Mouse (Mus musculus) hindbrain, embryonic 10.5 days (tissue): ENCODE results near the gene 1520401A03Rik. TPM values are rescaled to one million over a fixed set of nuclear protein-coding genes. Genes with fewer than 3 reads are reported as not detected.
"Not testable (repeated sequence)": the region's sequence is repeated elsewhere in the genome, so short reads cannot be mapped to it uniquely, and the experiment has no call there.

ENCODE experiments used
- DNase-seq: peaks from one replicate; pipeline ENCODE4 v3.0.0-alpha.2; 2017; ENCODE audit warnings: low spot score
- H3K27ac ChIP-seq: fragments of 300-500 bp; sonication (generic); 2 replicates; pipeline ENCODE4 v1.5.1; 2016; ENCODE audit warnings: mild to moderate bottlenecking, moderate library complexity
- H3K27me3 ChIP-seq: fragments of 300-500 bp; sonication (generic); 2 replicates; pipeline ENCODE4 v1.6.1; 2016; ENCODE audit warnings: mild to moderate bottlenecking; ENCODE audit not compliant: poor library complexity, insufficient read depth, severe bottlenecking
- H3K36me3 ChIP-seq: fragments of 300-500 bp; sonication (generic); 2 replicates; pipeline ENCODE4 v1.6.1; 2016; ENCODE audit warnings: mild to moderate bottlenecking, moderate library complexity
- H3K4me1 ChIP-seq: fragments of 300-500 bp; sonication (generic); replicated peaks from 2 replicates; pipeline ENCODE4 v1.6.1; 2016; ENCODE audit warnings: mild to moderate bottlenecking
- H3K4me3 ChIP-seq: fragments of 300-500 bp; sonication (generic); 2 replicates; pipeline ENCODE4 v1.5.1; 2016; ENCODE audit warnings: mild to moderate bottlenecking, moderate library complexity
- H3K9me3 ChIP-seq: fragments of 300-500 bp; sonication (generic); 2 replicates; pipeline ENCODE4 v1.6.1; 2016; ENCODE audit warnings: mild to moderate bottlenecking, moderate library complexity
- WGBS: fragments of 180-500 bp; shearing (Covaris S2); methylation state at CpG from one replicate; pipeline ENCODE4 v1.1.7; 2016; 5-methylcytosine and 5-hydroxymethylcytosine counted together
- polyA plus RNA-seq: library from polyadenylated mRNA; unstranded; fragments of >200 nt; fragmentation: Nextera tagmentation; extraction: Ambion mirVana; gene quantifications from 2 replicates; pipeline ENCODE4 v1.2.1, GENCODE M21; 2016

1520401A03Rik gene
- not detected in 2 replicates for polyA plus RNA-seq

GRCm38 (mm10) chr17:23722376-23723125 is at the start of gene 1520401A03Rik:
1520401A03Rik (minus strand) TSS chr17:23722783.
- no peak within 1 kb of the TSS for H3K27ac ChIP-seq
- H3K36me3 ChIP-seq, result no peaks in the 10 kb centered on the region
- H3K4me3 ChIP-seq, result no peak within 1 kb of the TSS
- H3K9me3 ChIP-seq, result no peaks in the 10 kb centered on the region
- WGBS, result 79% methylated on average over 7 of the region's 7 CpGs
- DNase-seq, result no peak
- peaks cover 11% of the 10 kb centered on the region; the same call in 1 of the 2 replicates for H3K27me3 ChIP-seq
- peaks cover 22% of the 10 kb centered on the region for H3K4me1 ChIP-seq

GRCm38 (mm10) chr17:23772219-23772556 is 49.6 kb upstream of the 1520401A03Rik start:
- H3K4me1 ChIP-seq, result peaks cover 22% of the 10 kb centered on the region
- not testable (repeated sequence) for H3K27ac ChIP-seq, H3K9me3 ChIP-seq, DNase-seq, H3K27me3 ChIP-seq
- peak overlapping the region; percentile 87 for H3K4me3 ChIP-seq
- peaks cover 27% of the 10 kb centered on the region for H3K36me3 ChIP-seq
- WGBS, result 88% methylated on average over 2 of the region's 2 CpGs

- Histone ChIP-seq H3K4me3 (peak within 1 kb of the TSS; percentile 87), H3K27ac (peak within 1 kb of the TSS; percentile 97), H3K27me3 (no peaks in the 10 kb centered on the region), H3K4me1 (peaks cover 22% of the 10 kb centered on the region), H3K9me3 (no peaks in the 10 kb centered on the region), H3K36me3 (peaks cover 32% of the 10 kb centered on the region)
- 4% methylated on average over 58 of the region's 58 CpGs for WGBS
- DNase-seq, result peak; percentile 99
Observed at GRCm38 (mm10) chr17:23771284-23772218, 49.0 kb upstream of the 1520401A03Rik start, which contains the start of gene Flywch1. Flywch1 (minus strand) TSS chr17:23771602.

- Histone ChIP-seq H3K4me3 (peak overlapping the region; percentile 87), H3K9me3 (no peaks in the 10 kb centered on the region), H3K36me3 (peaks cover 35% of the 10 kb centered on the region), H3K27me3 (no peaks in the 10 kb centered on the region), H3K4me1 (peaks cover 22% of the 10 kb centered on the region), H3K27ac (peak overlapping the region; percentile 97)
- 1% methylated on average over 19 of the region's 19 CpGs for WGBS
- no peak for DNase-seq
Observed at GRCm38 (mm10) chr17:23770896-23771283, 48.3 kb upstream of the 1520401A03Rik start.

- no peaks in the 10 kb centered on the region for H3K9me3 ChIP-seq
- 16% methylated on average over 2 of the region's 2 CpGs for WGBS
- H3K36me3 ChIP-seq, result peaks cover 39% of the 10 kb centered on the region
- peaks cover 22% of the 10 kb centered on the region for H3K4me1 ChIP-seq
- no peak for DNase-seq
- H3K27ac ChIP-seq, result peak overlapping the region; percentile 97
- peak overlapping the region; percentile 87 for H3K4me3 ChIP-seq
- H3K27me3 ChIP-seq, result no peaks in the 10 kb centered on the region
Observed at GRCm38 (mm10) chr17:23770493-23770892, 47.9 kb upstream of the 1520401A03Rik start.

GRCm38 (mm10) chr17:23762976-23763375 is 40.4 kb upstream of the 1520401A03Rik start:
- Histone ChIP-seq H3K9me3 (no peaks in the 10 kb centered on the region), H3K4me3 (no peak overlapping the region), H3K4me1 (0 out of 2 replicates have a peak, but pooled peaks cover 4% of the 10 kb centered on the region), H3K27ac (no peak overlapping the region), H3K36me3 (peaks cover 87% of the 10 kb centered on the region), H3K27me3 (no peaks in the 10 kb centered on the region)
- 90% methylated on average over 11 of the region's 11 CpGs for WGBS
- no peak for DNase-seq

- no peaks in the 10 kb centered on the region for H3K27me3 ChIP-seq
- no peak overlapping the region for H3K27ac ChIP-seq
- WGBS, result 90% methylated on average over 3 of the region's 3 CpGs
- H3K4me3 ChIP-seq, result no peak overlapping the region
- H3K36me3 ChIP-seq, result peaks cover 92% of the 10 kb centered on the region
- H3K4me1 ChIP-seq, result 0 out of 2 replicates have a peak, but pooled peaks cover 4% of the 10 kb centered on the region
- no peaks in the 10 kb centered on the region for H3K9me3 ChIP-seq
- DNase-seq, result no peak
Observed at GRCm38 (mm10) chr17:23761155-23761554, 38.6 kb upstream of the 1520401A03Rik start.

GRCm38 (mm10) chr17:23760231-23760630 is 37.6 kb upstream of the 1520401A03Rik start:
- no peak overlapping the region for H3K27ac ChIP-seq
- no peak overlapping the region for H3K4me3 ChIP-seq
- no peaks in the 10 kb centered on the region for H3K27me3 ChIP-seq
- no peaks in the 10 kb centered on the region for H3K9me3 ChIP-seq
- H3K4me1 ChIP-seq, result 0 out of 2 replicates have a peak, but pooled peaks cover 4% of the 10 kb centered on the region
- peaks cover 94% of the 10 kb centered on the region for H3K36me3 ChIP-seq
- DNase-seq, result no peak
- 93% methylated on average over 9 of the region's 9 CpGs for WGBS

- no peaks in the 10 kb centered on the region for H3K9me3 ChIP-seq
- no peak overlapping the region for H3K27ac ChIP-seq
- H3K36me3 ChIP-seq, result peaks cover 100% of the 10 kb centered on the region
- 0 out of 2 replicates have a peak, but pooled peaks cover 4% of the 10 kb centered on the region for H3K4me1 ChIP-seq
- 81% methylated on average over 8 of the region's 8 CpGs for WGBS
- no peak for DNase-seq
- no peaks in the 10 kb centered on the region for H3K27me3 ChIP-seq
- H3K4me3 ChIP-seq, result no peak overlapping the region
Observed at GRCm38 (mm10) chr17:23758801-23759200, 36.2 kb upstream of the 1520401A03Rik start.

- DNase-seq, result no peak
- Histone ChIP-seq H3K27me3 (no peaks in the 10 kb centered on the region), H3K4me3 (no peak overlapping the region), H3K9me3 (no peaks in the 10 kb centered on the region), H3K36me3 (peaks cover 100% of the 10 kb centered on the region), H3K27ac (no peak overlapping the region), H3K4me1 (no peaks in the 10 kb centered on the region)
- 96% methylated on average over 9 of the region's 9 CpGs for WGBS
Observed at GRCm38 (mm10) chr17:23757581-23757980, 35.0 kb upstream of the 1520401A03Rik start.

- H3K9me3 ChIP-seq, result no peaks in the 10 kb centered on the region
- no peaks in the 10 kb centered on the region for H3K27me3 ChIP-seq
- H3K4me3 ChIP-seq, result no peak overlapping the region
- no peak overlapping the region for H3K27ac ChIP-seq
- no peak for DNase-seq
- H3K36me3 ChIP-seq, result peaks cover 99% of the 10 kb centered on the region
- no peaks in the 10 kb centered on the region for H3K4me1 ChIP-seq
- 94% methylated on average over 13 of the region's 13 CpGs for WGBS
Observed at GRCm38 (mm10) chr17:23755689-23756088, 33.1 kb upstream of the 1520401A03Rik start.

GRCm38 (mm10) chr17:23749400-23750191 is 27.0 kb upstream of the 1520401A03Rik start:
- 0 out of 2 replicates have a peak overlapping the region, but pooled peaks have one; percentile 8 for H3K27ac ChIP-seq
- WGBS, result 83% methylated on average over 11 of the region's 11 CpGs
- H3K36me3 ChIP-seq, result peaks cover 42% of the 10 kb centered on the region

More at GRCm38 (mm10) chr17:23749400-23750191, 27.0 kb upstream of the 1520401A03Rik start:
- H3K27me3 ChIP-seq, result peaks cover 37% of the 10 kb centered on the region
- DNase-seq, result no peak
- 0 out of 2 replicates have a peak, but pooled peaks cover 3% of the 10 kb centered on the region for H3K9me3 ChIP-seq
- peaks cover 21% of the 10 kb centered on the region for H3K4me1 ChIP-seq
- H3K4me3 ChIP-seq, result peak overlapping the region; percentile 21; the same call in 1 of the 2 replicates
